Mouse (Mus musculus) myocyte (in vitro differentiated cells): Measurements from ENCODE around the gene Cfd.

Source experiments
- POLR2A ChIP-seq: IDR thresholded peaks from one replicate; pipeline ENCODE4 v1.6.1; 2011; ENCODE audit warnings: low read depth, mild to moderate bottlenecking, control low read depth, moderate library complexity; ENCODE audit not compliant: insufficient read length
- USF1 ChIP-seq: IDR thresholded peaks from one replicate; pipeline ENCODE4 v1.6.1; 2011; ENCODE audit warnings: low read depth, mild to moderate bottlenecking, control low read depth, moderate library complexity

DNA sequence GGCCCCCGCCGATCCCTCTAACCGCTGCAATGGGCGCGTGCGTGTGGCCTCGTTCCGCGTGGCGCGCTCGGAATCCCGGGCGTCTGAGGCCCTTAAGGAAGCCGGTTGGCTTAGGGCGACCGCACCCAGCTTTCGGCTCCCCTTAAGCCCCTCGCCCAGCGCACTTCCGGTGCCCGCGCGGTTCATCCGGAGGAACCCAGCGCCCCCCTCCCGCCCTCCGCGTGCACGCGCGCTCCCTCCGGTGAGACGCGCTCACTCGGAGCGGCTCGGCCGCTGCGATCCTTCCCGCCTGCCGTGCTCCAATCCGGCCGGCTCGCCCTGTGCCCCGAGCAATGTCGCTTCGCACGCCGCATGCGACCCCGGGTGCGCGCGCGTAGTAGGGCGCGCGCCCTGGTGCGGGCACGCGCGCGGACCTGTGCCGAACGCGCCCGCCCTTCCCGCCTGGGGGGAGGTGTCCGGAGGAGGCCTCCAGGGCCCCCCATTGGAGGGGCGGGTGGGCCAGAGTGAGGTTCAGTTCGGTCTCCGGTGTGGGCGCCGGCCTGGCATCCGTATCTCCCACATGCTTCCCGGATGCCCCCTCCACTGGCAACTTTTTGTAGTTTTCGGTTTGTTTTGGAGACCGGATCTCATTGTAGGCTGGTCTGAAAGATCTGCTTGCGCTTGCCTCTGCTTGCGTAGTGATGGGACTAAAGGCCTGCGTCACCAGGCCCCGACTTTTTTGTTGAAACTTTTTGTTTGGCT, 35.7 kb upstream of the Cfd start:
- TF ChIP-seq POLR2A = no peak
- TF ChIP-seq USF1 = no peak
